Mouse (Mus musculus) ES-E14 (cell line): ENCODE data around the gene Pnkp. TPM values are rescaled to one million over a fixed set of nuclear protein-coding genes. Genes with fewer than 3 reads are reported as not detected.
"Not testable (repeated sequence)": the region's sequence is repeated elsewhere in the genome, so short reads cannot be mapped to it uniquely, and the experiment has no call there.

Experiments
- DNase-seq: peaks from one replicate; pipeline ENCODE4 v3.0.0-alpha.2; 2013; ENCODE audit warnings: low read depth, low spot score
- H3K27ac ChIP-seq: 2 replicates; pipeline ENCODE4 v1.5.1; 2012; ENCODE audit warnings: low read depth, mild to moderate bottlenecking, low read length, moderate library complexity, mixed read lengths; ENCODE audit not compliant: poor library complexity, insufficient read depth, severe bottlenecking
- H3K36me3 ChIP-seq: 2 replicates; pipeline ENCODE4 v1.6.1; 2012; ENCODE audit warnings: mild to moderate bottlenecking, low read length, moderate library complexity, mixed read lengths; ENCODE audit not compliant: control insufficient read depth, poor library complexity, insufficient read depth, severe bottlenecking
- H3K4me1 ChIP-seq, 2 experiments: fragments of 150-350 bp in 1 of 2; sonication (generic) in 1 of 2; 2 replicates each; pipeline ENCODE4 v1.6.1; 2012; ENCODE audit warnings: low read length in 2 of 2, mild to moderate bottlenecking in 1 of 2, mixed read lengths in 1 of 2; ENCODE audit not compliant: control insufficient read depth in 2 of 2, insufficient read depth in 2 of 2, poor library complexity in 1 of 2
- H3K4me3 ChIP-seq, 2 experiments: fragments of 150-350 bp in 1 of 2; sonication (generic) in 1 of 2; 2 replicates each; pipeline ENCODE4 v1.5.1; 2012; ENCODE audit warnings: low read length in 2 of 2, low read depth in 1 of 2, mild to moderate bottlenecking in 1 of 2, mixed read lengths in 1 of 2; ENCODE audit not compliant: insufficient read depth in 1 of 2, poor library complexity in 1 of 2, severe bottlenecking in 1 of 2
- H3K9ac ChIP-seq: 2 replicates; pipeline ENCODE4 v1.6.1; 2012; ENCODE audit warnings: low read depth, mild to moderate bottlenecking, low read length, mixed read lengths; ENCODE audit not compliant: poor library complexity, insufficient read depth, severe bottlenecking
- H3K9me3 ChIP-seq: fragments of 150-350 bp; sonication (generic); 2 replicates; pipeline ENCODE4 v1.6.1; 2012; ENCODE audit warnings: low read depth, mild to moderate bottlenecking, low read length; ENCODE audit not compliant: control insufficient read depth, insufficient read depth
- CHD2 ChIP-seq: IDR thresholded peaks from 2 replicates; pipeline ENCODE4 v1.6.1; 2014; ENCODE audit warnings: mild to moderate bottlenecking, low read depth, low read length, inconsistent platforms
- HCFC1 ChIP-seq: IDR thresholded peaks from 2 replicates; pipeline ENCODE4 v1.6.1; 2012; ENCODE audit warnings: low read length, inconsistent platforms, borderline replicate concordance; ENCODE audit not compliant: insufficient read depth
- MAFK ChIP-seq: IDR thresholded peaks from 2 replicates; pipeline ENCODE4 v1.6.1; 2014; ENCODE audit warnings: mild to moderate bottlenecking, low read depth, low read length, inconsistent platforms; ENCODE audit not compliant: insufficient read depth
- ZC3H11A ChIP-seq: IDR thresholded peaks from 2 replicates; pipeline ENCODE4 v1.6.1; 2012; ENCODE audit warnings: low read depth, mild to moderate bottlenecking, inconsistent platforms, low read length, borderline replicate concordance
- ZNF384 ChIP-seq: IDR thresholded peaks from 2 replicates; pipeline ENCODE4 v1.6.1; 2012; ENCODE audit warnings: low read depth, low read length, inconsistent platforms
- in situ Hi-C, 2 experiments: fragments of 600-800 bp; cut with MboI; formaldehyde crosslinking; loops; one replicate each; pipeline ENCODE4 v1.15.1; 2025; ENCODE audit warnings: low sequenced_read_pairs in 2 of 2, inconsistent platforms in 1 of 2; ENCODE audit not compliant: unreplicated experiment in 2 of 2
- total RNA-seq: library from RNA; depleted of rRNA; stranded (reverse); fragments of 300-350 nt; gene quantifications from 2 replicates; pipeline ENCODE4 v1.2.3, GENCODE M21; 2012

Gene Pnkp
- total RNA-seq, 1 experiment: 37.1 TPM

DNA sequence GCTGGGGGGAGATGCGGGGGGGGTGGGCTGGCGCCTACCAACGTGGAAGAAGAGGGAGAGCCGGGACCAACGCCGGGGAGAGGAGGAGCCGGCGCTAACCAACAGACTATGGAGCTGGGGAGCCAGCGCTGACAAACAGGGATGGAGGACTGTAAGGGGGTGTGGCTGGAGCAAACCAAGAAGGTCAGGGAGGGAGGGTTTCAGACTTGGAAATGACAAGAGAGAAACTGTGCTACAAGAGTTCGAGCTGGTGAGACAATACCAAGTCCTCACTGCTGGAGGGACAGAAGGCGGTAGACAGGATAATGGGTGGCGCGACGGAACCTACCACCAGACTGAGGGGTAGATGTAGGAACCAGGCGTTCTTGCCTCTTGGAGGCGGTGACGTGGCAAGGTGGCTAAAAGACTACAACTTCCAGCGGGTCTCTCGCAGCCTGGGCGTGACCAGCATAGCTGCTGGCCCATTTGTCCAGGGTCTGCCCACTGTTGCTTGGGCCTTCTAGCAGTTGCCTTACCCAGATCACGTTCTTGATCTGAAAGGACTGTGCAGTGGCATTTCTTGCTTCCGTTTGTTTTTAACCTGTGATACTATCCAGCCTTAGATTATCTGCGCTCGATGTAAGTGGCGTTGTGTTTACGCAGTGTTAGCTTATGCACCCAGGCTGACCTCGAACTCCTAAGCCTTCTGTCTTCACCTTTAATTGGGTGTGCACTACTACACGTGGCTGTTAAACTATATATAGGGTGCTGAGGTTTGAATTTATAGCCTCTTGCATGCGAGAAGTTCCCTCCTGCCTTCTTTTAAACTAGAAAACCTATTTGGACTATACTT lies 13.0 kb downstream of the Pnkp start, which contains the start of gene Ptov1:
TSS of gene Ptov1 (minus strand) at position 92 of the 832 bp plus-strand sequence.
- no peak for TF ChIP-seq ZC3H11A
- TF ChIP-seq HCFC1: peak; percentile 89
- H3K4me3 ChIP-seq: peak within 1 kb of the TSS; percentile 76 to 97
- H3K9ac ChIP-seq: peak within 1 kb of the TSS; percentile 94
- in situ Hi-C loops: no loop called here
- no peaks in the 10 kb centered on the region for H3K9me3 ChIP-seq
- H3K4me1 ChIP-seq: peaks cover 0 to 18% of the 10 kb centered on the region in 2 experiments; a peak in 2 of 4 replicates
- H3K27ac ChIP-seq: peak within 1 kb of the TSS; percentile 91
- peak; percentile 92 for DNase-seq
- H3K36me3 ChIP-seq: peaks cover 10% of the 10 kb centered on the region; the same call in 1 of the 2 replicates

DNA sequence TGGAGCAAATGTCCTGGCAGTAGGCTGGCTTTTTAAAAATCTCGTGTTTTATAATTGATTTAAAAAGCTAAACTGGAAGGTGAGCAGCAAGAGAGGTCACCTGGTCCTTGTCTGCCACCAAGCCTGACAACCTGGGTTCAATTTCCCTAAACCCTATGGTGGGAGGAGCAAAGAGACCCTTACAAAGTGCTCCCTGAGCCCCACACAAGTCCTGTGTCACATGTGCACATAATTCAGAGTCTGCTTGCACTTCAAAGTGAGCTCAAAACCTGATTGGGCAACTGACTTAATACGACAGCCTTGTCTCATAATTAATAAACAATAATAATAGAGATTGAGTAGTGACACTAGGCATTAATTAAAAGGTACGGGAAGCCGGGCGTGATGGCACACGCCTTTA lies 13.7 kb downstream of the Pnkp start:
- Histone ChIP-seq H3K36me3 (peaks cover 4% of the 10 kb centered on the region; the same call in 1 of the 2 replicates), H3K27ac (no peak overlapping the region), H3K9me3 (no peaks in the 10 kb centered on the region), H3K4me1 (peaks cover 0 to 18% of the 10 kb centered on the region in 2 experiments; a peak in 2 of 4 replicates), H3K9ac (no peak overlapping the region), H3K4me3 (0 out of 4 replicates have a peak overlapping the region, but pooled peaks of 1 of the 2 experiments have one; percentile 0)
- no peak for DNase-seq
- no peak for TF ChIP-seq ZC3H11A
- no peak for TF ChIP-seq CHD2
- no peak for TF ChIP-seq ZNF384
- TF ChIP-seq MAFK: no peak
- TF ChIP-seq HCFC1: no peak
- in situ Hi-C loops: no loop called here

DNA sequence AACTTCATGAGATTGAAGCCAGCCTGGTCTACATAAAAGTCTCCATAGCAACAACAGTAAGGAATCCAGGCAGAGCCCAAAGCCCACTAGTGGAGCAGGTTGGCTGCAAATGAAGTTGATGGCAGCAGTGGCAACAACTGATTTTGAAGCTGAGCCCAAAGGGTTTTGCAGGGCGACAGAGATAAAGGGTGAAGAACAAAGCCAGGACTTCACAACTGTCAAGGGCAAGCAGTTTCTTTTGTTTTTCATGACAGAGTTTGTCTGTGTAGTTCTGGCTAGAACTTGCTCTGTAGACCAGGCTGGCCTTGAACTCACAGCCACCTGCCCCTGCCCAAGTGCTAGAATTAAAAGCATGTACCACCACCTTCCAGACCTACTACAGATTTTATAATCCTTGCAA lies 14.2 kb downstream of the Pnkp start:
- peaks cover 0 to 17% of the 10 kb centered on the region in 2 experiments; a peak in 2 of 4 replicates for H3K4me1 ChIP-seq
- DNase-seq: no peak
- no peak overlapping the region for H3K9ac ChIP-seq
- no peak overlapping the region for H3K27ac ChIP-seq
- peaks cover 2% of the 10 kb centered on the region; the same call in 1 of the 2 replicates for H3K36me3 ChIP-seq
- H3K9me3 ChIP-seq: no peaks in the 10 kb centered on the region
- in situ Hi-C loops: no loop called here
- no peak for TF ChIP-seq HCFC1
- TF ChIP-seq MAFK: no peak
- no peak for TF ChIP-seq ZC3H11A
- TF ChIP-seq ZNF384: no peak
- no peak for TF ChIP-seq CHD2
- H3K4me3 ChIP-seq: no peak overlapping the region

DNA sequence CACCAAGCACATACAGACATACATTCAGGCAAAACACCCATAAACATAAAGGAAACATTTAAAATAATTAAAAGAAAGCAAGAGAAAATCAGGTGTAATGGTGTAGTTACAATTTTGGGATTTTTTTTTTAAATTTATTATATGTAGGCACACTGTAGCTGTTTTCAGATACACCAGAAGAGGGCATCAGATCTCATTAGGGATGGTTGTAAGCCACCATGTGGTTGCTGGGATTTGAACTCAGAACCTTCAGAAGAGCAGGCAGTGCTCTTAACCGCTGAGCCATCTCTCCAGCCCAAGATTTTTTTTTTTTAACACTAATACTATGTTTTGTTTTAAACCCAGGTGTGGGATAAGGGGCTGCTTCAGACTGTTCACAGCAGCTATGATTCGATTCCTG lies 14.8 kb downstream of the Pnkp start:
- H3K9ac ChIP-seq, H3K4me3 ChIP-seq, H3K9me3 ChIP-seq, DNase-seq, H3K27ac ChIP-seq, in situ Hi-C loops, H3K36me3 ChIP-seq: not testable (repeated sequence)
- H3K4me1 ChIP-seq: peaks cover 0 to 11% of the 10 kb centered on the region in 2 experiments; a peak in 2 of 4 replicates
